13 mouse cellular contexts compared by ENCODE assay signal in the genomic region with DNA sequence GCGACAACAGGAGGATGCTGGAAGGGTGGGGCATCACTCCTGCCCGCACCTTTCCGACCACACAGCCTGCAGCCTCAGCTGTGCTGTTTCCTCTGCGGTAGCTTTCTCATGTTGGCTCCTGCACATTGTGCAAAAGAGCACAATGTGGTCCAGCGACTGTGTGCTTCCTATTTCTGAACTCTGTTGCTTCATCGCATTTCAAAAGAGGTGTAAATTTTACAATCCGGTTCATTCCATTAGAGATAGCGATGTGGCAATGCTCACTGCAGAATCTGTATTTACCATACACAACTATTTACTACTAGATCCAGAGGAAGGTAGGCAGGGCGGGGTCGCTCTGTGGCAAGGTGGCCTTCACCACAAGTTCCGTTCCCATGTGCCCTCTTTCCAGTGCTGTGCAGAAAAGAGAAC. TPM values are rescaled to one million over a fixed set of nuclear protein-coding genes. Genes with fewer than 3 reads are reported as not detected.
A peak's percentile ranks its signal among the peaks of the same experiment; 100 is the strongest.
DNase-seq lines count a peak whose midpoint lies in the region; ATAC-seq and TF ChIP-seq lines count a peak whose summit lies in the region.
"Had no signal": no experiment of that assay in that cellular context is flagged by ENCODE, and none has a peak within 500 bp of the region (broad histone marks: within the 10 kb centered on the region; RNA-seq: fewer than 3 reads in every experiment).

No protein-coding gene starts in this region.

- TF ChIP-seq CTCF in liver, embryonic 14.5 days (IDR thresholded peaks at IDR 0.05; ENCODE audit: low read depth) = no peak

- H3K36me3 ChIP-seq in liver, embryonic 14.5 days (replicated peaks; ENCODE audit: control insufficient read depth, insufficient read depth, low read depth) = no peaks in the 10 kb centered on the region
- H3K36me3 ChIP-seq in liver, embryonic 11.5 days (ENCODE audit: control insufficient read depth, insufficient read depth, low read length) = no peaks in the 10 kb centered on the region; the same call in 1 of the 2 replicates
- no peaks in the 10 kb centered on the region for H3K36me3 ChIP-seq in forebrain, embryonic 13.5 days (ENCODE audit: poor library complexity, severe bottlenecking)
- H3K36me3 ChIP-seq: neural tube, embryonic 13.5 days had no signal

- DNase-seq in liver, embryonic 14.5 days (ENCODE audit: low read depth in 3 of 3, low spot score in 3 of 3) = peak in 2 of 3 experiments; percentile 22 to 37
- DNase-seq in liver, embryonic 11.5 days (ENCODE audit: low spot score) = no peak
- DNase-seq in naive thymus-derived CD4-positive, alpha-beta T cell, adult 2 months (ENCODE audit: low read depth) = peak; percentile 86
- peak; percentile 66 to 67 for DNase-seq in thymus, postnatal 10 days (ENCODE audit: low spot score in 2 of 2)
- no peak for DNase-seq in left cerebral cortex, adult 11 months (ENCODE audit: low spot score)
- DNase-seq in gastrocnemius, postnatal 36 days = no peak
- DNase-seq: gastrocnemius, postnatal 25 days; heart, postnatal 36 days; right cerebral cortex, postnatal 4 days had no signal

- H3K4me1 ChIP-seq in liver, embryonic 14.5 days (replicated peaks; ENCODE audit: control insufficient read depth in 2 of 2, insufficient read depth in 2 of 2, low read length in 1 of 2) = peaks cover 7 to 31% of the 10 kb centered on the region in 2 experiments; a peak in 3 of 4 replicates
- peaks cover 19% of the 10 kb centered on the region for H3K4me1 ChIP-seq in liver, embryonic 11.5 days (replicated peaks; ENCODE audit: control insufficient read depth, insufficient read depth, low read length)
- H3K4me1 ChIP-seq in forebrain, embryonic 13.5 days = peaks cover 13% of the 10 kb centered on the region

- H3K27ac ChIP-seq in liver, embryonic 14.5 days = no peak overlapping the region
- no peak overlapping the region for H3K27ac ChIP-seq in liver, embryonic 11.5 days (ENCODE audit: low read depth, low read length)
- no peak overlapping the region for H3K27ac ChIP-seq in forebrain, embryonic 13.5 days
- H3K27ac ChIP-seq: macrophage; neural tube, embryonic 13.5 days had no signal

- ATAC-seq in liver, embryonic 14.5 days (ENCODE audit: insufficient read depth) = 0 out of 2 replicates have a peak, but pooled peaks have one; percentile 19
- ATAC-seq in liver, embryonic 11.5 days (replicated peaks; ENCODE audit: low FRiP score) = no peak
- peak; percentile 84 to 90 for ATAC-seq in hematopoietic stem cell, adult 5-6 weeks (replicated peaks in 1 of 2; ENCODE audit: insufficient read depth in 1 of 2, low FRiP score in 2 of 2, low TSS enrichment in 1 of 2, low read depth in 1 of 2, poor library complexity in 2 of 2, severe bottlenecking in 2 of 2)
- ATAC-seq in forebrain, embryonic 13.5 days = no peak

- no peak overlapping the region for H3K9ac ChIP-seq in liver, embryonic 14.5 days (replicated peaks)
- no peak overlapping the region for H3K9ac ChIP-seq in liver, embryonic 11.5 days (ENCODE audit: low read depth, low read length)
- no peak overlapping the region for H3K9ac ChIP-seq in forebrain, embryonic 13.5 days
- H3K9ac ChIP-seq: neural tube, embryonic 13.5 days had no signal

- intact Hi-C loops in gastrocnemius, postnatal 36 days (cut with DNase I) = no loop called here

- WGBS in liver, embryonic 14.5 days (ENCODE audit: insufficient replicate concordance) = 26% methylated on average over 11 of the region's 11 CpGs
- 61% methylated on average over 11 of the region's 11 CpGs for WGBS in liver, embryonic 11.5 days
- WGBS in forebrain, embryonic 13.5 days = 89% methylated on average over 11 of the region's 11 CpGs

- H3K4me2 ChIP-seq in liver, embryonic 14.5 days (ENCODE audit: low read depth) = no peak overlapping the region
- no peak overlapping the region for H3K4me2 ChIP-seq in liver, embryonic 11.5 days
- no peak overlapping the region for H3K4me2 ChIP-seq in forebrain, embryonic 13.5 days
- H3K4me2 ChIP-seq: neural tube, embryonic 13.5 days had no signal

- no peak for TF ChIP-seq EP300 in liver, embryonic 14.5 days (IDR thresholded peaks at IDR 0.05; ENCODE audit: low read depth)

- H3K27me3 ChIP-seq in liver, embryonic 14.5 days (ENCODE audit: control insufficient read depth, insufficient read depth, low read length) = no peaks in the 10 kb centered on the region
- no peaks in the 10 kb centered on the region for H3K27me3 ChIP-seq in liver, embryonic 11.5 days (replicated peaks; ENCODE audit: control insufficient read depth, insufficient read depth, low read length)
- H3K27me3 ChIP-seq in forebrain, embryonic 13.5 days = no peaks in the 10 kb centered on the region
- H3K27me3 ChIP-seq: neural tube, embryonic 13.5 days had no signal

- no peaks in the 10 kb centered on the region for H3K9me3 ChIP-seq in liver, embryonic 14.5 days (ENCODE audit: control insufficient read depth, low read length)
- no peaks in the 10 kb centered on the region for H3K9me3 ChIP-seq in liver, embryonic 11.5 days (ENCODE audit: control insufficient read depth, low read length)
- no peaks in the 10 kb centered on the region for H3K9me3 ChIP-seq in forebrain, embryonic 13.5 days (replicated peaks)
- H3K9me3 ChIP-seq: neural tube, embryonic 13.5 days had no signal

- no peak overlapping the region for H3K4me3 ChIP-seq in liver, embryonic 14.5 days (ENCODE audit: insufficient read depth in 1 of 2, low read depth in 2 of 2, low read length in 2 of 2)
- H3K4me3 ChIP-seq in liver, embryonic 11.5 days (ENCODE audit: low read depth, low read length) = no peak overlapping the region
- no peak overlapping the region for H3K4me3 ChIP-seq in forebrain, embryonic 13.5 days
- H3K4me3 ChIP-seq: neural tube, embryonic 13.5 days had no signal

RNA-seq across cellular contexts. Expression of gene Ripor2, which starts 17.6 kb away (rescaled TPM):
- polyA plus RNA-seq in liver, embryonic 14.5 days (2012; rRNA removed) = 1.6 and 2.1 TPM in 2 replicates
- 2.1 and 2.3 TPM in 2 replicates for polyA plus RNA-seq in liver, embryonic 14.5 days (2014; fragmentation: Nextera tagmentation; extraction: Ambion mirVana)
- 9.4 and 11.4 TPM in 2 replicates for polyA plus RNA-seq in liver, embryonic 11.5 days (2014; fragmentation: Nextera tagmentation; extraction: Ambion mirVana)
- total RNA-seq in hematopoietic stem cell, adult 5-6 weeks (2017) = 72.0 and 117 TPM in 2 replicates
- 15.8 and 20.0 TPM in 2 replicates for polyA plus RNA-seq in forebrain, embryonic 13.5 days (2015; fragmentation: Nextera tagmentation; extraction: Ambion mirVana)
- total RNA-seq in gastrocnemius, postnatal 36 days (2021) = 1 to 10 TPM; 2.5 to 5.4 TPM

Comparison
In these comparisons a context has a peak if more than half of its experiments do, and no peak if none do; other contexts are left out.
1. ATAC-seq: peak in liver, embryonic 14.5 days (single experiment) and hematopoietic stem cell, adult 5-6 weeks (2 of 2); none in liver, embryonic 11.5 days (single experiment) and forebrain, embryonic 13.5 days (single experiment).
2. DNase-seq: peak in liver, embryonic 14.5 days (2 of 3), naive thymus-derived CD4-positive, alpha-beta T cell, adult 2 months (single experiment) and thymus, postnatal 10 days (2 of 2); none in liver, embryonic 11.5 days (single experiment), left cerebral cortex, adult 11 months (single experiment) and gastrocnemius, postnatal 36 days (0 of 2).